Mouse (Mus musculus): ENCODE results near the gene Cp.
"Not testable (repeated sequence)": the region's sequence is repeated elsewhere in the genome, so short reads cannot be mapped to it uniquely, and the experiment has no call there.

Gene Cp

DNA sequence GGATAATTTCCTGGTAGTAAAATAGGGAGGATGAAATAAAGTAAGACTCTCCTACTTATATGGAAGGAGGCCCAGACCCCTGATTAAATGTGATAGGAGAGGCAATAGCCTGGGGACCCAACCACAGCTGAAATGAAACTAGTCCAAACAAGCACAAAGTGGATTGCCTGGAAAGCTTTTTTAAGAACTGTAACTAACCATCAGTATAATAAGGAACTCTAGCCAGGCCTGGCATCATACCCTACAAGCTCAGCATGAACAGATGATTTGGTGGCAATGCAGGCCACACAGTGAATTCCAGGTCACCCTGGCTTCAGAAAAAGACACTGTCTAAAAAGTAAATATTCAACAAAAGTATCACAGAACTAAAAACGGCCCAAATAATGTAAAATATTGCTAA lies 48.8 kb downstream of the Cp start:
- no peak for DNase-seq (ENCODE audit: low spot score in 2 of 2)

GRCm38 (mm10) chr3:20007275-20007674 lies 50.4 kb downstream of the Cp start:
- no peak for DNase-seq (ENCODE audit: low spot score in 2 of 2)

GRCm38 (mm10) chr3:20007759-20008158 lies 50.9 kb downstream of the Cp start:
- no peak for DNase-seq (ENCODE audit: low spot score in 2 of 2)

DNA sequence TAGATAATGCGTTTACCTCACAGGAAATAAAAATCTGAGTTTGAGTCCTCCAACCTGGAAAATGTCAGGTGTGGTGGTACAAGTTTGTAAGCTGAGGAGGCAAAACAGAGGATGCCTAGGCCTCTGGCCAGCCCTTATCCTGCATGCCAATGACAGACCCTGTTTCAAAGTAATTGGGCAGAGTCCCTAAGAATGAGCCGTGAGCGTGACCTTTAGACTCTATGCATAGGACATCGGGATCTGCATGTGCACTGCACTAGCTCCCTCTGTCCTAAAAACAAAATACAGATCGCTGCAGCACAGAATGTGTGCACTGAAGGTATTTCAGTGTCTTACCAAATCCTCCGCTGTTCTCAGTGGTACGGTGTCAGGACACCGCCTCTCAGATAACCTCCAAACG lies 53.6 kb downstream of the Cp start:
- DNase-seq (ENCODE audit: low spot score in 2 of 2), result no peak

- not testable (repeated sequence) for DNase-seq (ENCODE audit: low spot score in 2 of 2)
Measured at GRCm38 (mm10) chr3:20010905-20011304, 54.1 kb downstream of the Cp start.

GRCm38 (mm10) chr3:20014454-20014853 lies 57.6 kb downstream of the Cp start:
- DNase-seq (ENCODE audit: low spot score in 2 of 2), result no peak

GRCm38 (mm10) chr3:20018076-20018475 lies 61.2 kb downstream of the Cp start:
- no peak for DNase-seq (ENCODE audit: low spot score in 2 of 2)

DNA sequence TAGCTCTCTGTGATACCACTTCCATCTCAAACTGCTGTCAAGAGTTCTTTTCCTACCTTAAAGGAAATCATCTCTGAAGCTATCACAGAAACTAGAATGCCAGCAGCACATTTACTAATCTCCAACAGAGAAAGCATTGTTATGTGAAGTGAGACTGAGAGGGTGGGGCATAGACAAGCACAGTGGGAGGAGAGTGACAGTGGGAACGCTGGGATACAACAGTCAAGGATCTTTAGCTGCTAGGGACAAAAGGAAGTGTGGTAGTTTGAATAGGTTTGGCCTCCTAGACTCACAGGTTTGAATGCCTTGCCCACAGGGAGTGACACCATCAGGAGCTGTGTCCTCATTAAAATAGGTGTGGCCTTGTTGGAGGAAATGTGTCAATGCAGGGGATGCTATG lies 67.0 kb downstream of the Cp start:
- no peak for DNase-seq (ENCODE audit: low spot score in 2 of 2)

DNA sequence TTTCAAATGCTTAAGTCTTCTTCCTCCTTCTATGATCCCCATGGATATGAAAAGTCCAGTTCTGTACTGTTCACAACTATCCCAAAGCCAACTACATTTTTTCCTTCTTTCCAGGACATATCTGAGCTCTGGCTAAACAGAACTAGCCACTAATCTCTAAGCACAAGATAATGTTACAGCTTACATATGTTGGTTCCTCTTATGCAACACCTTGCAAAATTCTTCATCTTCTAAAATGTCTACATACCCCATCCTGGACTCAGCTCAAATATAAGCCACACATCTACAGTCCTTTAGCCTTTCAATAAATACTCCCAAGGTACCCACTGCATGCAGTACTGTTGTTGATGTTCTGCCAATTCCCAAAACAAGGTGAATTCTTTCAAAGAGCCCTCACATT lies 69.6 kb downstream of the Cp start:
- no peak for DNase-seq (ENCODE audit: low spot score in 2 of 2)

- DNase-seq (ENCODE audit: low spot score in 2 of 2), result no peak
Measured at GRCm38 (mm10) chr3:20026996-20027689, 70.3 kb downstream of the Cp start.

DNA sequence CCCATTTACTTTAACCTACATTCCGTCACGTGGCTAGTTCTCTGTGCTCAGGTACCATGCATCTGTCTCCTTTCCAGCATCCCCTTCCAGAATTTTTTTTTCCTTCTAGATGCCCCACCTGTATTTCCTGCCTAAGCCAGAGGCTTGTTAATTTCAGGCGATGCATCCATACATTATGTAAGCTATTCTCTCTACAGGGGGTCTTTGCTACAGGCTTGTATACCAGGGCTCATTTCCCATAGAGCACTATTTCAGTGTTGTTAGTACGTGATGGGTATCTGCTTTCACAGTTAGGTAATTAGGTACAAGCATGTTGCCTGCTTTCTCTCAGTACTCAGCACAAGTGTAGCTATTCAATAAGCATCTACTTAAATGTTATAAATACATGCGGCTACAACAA lies 70.9 kb downstream of the Cp start:
- no peak for DNase-seq (ENCODE audit: low spot score in 2 of 2)

DNA sequence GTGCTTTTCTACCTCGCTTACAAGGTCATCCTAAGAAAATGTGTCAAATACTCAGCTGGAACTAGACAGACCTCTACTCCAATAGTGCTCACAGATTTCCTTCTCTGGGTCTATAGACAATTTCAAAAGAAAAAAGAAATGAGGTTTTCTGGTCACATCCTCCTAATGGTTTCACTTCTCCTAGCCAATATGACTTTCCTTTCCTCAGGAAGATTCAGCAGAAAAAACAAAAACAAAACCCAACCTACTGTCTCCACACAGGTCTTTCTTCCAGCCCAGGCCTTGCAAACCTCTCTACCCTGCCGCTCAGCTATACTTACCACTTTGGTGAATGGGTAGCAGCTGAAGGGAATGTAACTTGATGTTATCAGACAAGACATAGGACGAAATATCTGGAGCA lies 71.8 kb downstream of the Cp start:
- DNase-seq (ENCODE audit: low spot score in 2 of 2), result no peak

- no peak for DNase-seq (ENCODE audit: low spot score in 2 of 2)
Measured at GRCm38 (mm10) chr3:20030807-20031206, 74.0 kb downstream of the Cp start.

- DNase-seq (ENCODE audit: low spot score in 2 of 2), result no peak
Measured at GRCm38 (mm10) chr3:20033761-20034718, 77.2 kb downstream of the Cp start.

GRCm38 (mm10) chr3:20034719-20035404 lies 78.0 kb downstream of the Cp start, which contains the start of gene Hps3:
Gene Hps3 (minus strand): TSS chr3:20035315.
- DNase-seq (ENCODE audit: low spot score in 2 of 2), result peak; percentile 45 to 71

- DNase-seq (ENCODE audit: low spot score in 2 of 2), result no peak
Measured at GRCm38 (mm10) chr3:20036069-20036468, 79.2 kb downstream of the Cp start.

DNA sequence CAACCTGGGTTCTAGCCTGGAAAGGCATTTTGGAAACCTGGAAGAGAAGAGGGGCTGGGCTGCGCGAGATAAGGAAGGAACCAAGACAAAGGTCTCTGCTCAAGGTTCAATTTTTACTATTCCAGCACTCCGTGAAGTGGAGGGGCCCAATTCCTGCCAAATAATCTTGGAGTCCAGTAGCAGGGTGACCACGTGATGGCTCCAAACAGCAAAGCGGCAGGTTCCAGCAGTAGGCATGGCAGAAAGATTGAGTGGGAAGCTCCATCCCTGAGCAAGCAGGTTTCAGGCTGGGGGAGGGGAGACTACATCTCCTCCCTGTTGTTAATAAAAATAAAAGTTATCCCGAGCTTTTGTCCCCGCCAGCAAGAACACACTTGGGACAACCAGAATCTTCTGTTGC lies 84.6 kb downstream of the Cp start:
- not testable (repeated sequence) for DNase-seq (ENCODE audit: low spot score in 2 of 2)

DNA sequence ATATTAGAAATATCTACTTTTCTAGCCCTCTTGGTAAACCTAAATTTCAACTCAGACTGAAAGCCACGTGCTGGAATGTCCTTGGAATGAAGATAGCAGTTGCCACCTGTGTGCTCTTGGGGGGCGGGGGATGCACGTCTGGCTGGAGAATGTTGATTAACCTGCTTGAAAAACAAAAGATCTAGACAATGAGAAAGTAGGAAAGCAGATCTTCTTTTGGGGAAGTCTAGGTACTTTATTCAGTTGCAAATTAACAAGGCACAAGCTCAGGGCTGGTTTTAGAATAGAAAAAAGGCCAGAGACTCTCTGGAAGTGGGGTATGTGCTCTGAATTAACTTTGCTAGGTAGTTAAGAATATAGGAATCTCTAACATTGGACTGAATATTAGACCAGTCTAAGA lies 87.9 kb downstream of the Cp start:
- DNase-seq (ENCODE audit: low spot score in 2 of 2), result not testable (repeated sequence)

DNA sequence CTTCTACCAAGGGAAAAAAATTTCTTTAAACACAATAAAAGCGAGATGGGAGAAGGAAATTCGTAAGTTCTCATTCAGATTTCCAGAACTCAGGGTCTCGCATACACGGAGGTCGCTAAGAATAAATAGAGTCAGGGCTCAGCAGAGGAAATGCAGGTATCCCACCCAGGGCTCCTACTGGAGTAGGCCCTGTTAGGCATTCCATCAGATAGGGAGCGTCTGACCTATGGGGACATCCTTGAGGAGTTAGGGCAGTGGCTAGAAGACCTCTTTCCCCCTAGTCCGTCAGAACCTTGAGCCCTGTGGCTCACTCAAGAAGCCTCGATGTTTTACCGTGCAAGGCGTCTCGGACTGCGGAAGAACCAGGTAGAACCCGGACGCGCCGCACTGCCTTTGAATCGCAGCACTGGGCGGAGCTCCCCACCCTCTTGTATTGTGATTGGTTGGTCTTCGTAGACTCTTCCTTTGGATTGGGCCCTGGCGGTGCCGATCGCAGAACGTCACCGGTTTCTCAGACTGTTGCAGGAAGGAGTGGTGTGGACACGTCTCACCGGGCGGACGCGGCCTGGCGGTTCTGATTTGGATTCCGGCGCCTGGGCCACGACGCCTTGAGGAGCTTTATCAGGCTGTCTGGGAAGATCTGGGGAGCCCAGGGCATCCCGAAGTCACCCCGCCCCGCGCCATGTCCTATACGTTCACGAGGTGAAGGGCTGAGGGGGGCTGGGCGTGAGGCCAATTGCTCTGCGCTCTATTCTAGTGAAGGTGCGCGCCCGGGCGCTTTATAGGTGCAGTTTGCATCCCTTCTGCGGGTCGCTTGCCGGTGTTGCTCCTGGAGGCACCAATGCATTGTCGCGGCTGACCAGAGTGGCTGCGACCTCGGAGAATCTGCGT lies 100.7 kb downstream of the Cp start, which contains the start of gene Hltf:
Gene Hltf (plus strand): TSS at position 506 of the 891 bp plus-strand sequence.
- DNase-seq (ENCODE audit: low spot score in 2 of 2), result peak; percentile 88 to 92

DNA sequence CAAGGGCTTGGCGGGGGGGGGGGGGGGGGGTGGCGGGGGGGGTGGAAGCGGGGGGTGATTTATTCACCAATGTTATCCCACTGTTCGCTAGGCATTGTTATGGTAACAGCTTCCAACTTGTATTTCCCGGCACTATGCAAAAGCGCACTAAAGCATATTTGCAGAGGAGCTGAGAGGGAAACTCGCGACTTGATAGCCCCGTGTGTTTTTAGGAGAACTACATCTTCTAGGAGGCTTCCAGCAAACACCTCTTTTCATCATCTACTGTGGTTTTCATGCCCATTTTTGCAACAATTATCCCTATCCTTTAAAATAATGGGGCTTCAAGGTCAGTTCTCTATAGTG lies 101.3 kb downstream of the Cp start:
- DNase-seq (ENCODE audit: low spot score in 2 of 2), result no peak
